Mouse (Mus musculus): ENCODE data around the gene Rbpms2. TPM values are rescaled to one million over a fixed set of nuclear protein-coding genes. Genes with fewer than 3 reads are reported as not detected.
"Not testable (repeated sequence)": the region's sequence is repeated elsewhere in the genome, so short reads cannot be mapped to it uniquely, and the experiment has no call there.

Gene Rbpms2
- total and polyA plus RNA-seq, 2 experiments from 2014 or later, result 3.1 to 3.4 TPM

DNA sequence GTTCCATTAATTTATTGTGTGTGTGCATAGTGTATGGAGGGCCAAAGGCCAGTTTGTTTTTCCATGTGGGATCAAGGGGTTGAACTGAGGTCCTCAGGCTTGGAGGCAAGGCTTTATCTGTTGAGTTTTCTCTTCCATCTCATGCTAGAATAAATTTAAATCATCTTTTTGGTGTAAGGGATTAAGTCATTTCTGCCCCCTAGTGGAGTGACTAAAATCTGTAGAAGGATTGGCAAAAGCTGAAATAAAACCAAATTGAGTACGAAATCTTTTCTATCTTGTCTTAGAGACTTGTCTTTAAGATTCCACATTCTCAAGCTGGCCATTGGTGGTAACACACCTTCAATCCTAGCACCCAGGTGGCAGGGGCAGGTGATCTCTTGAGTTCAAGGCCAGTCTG is 53.5 kb downstream of the Rbpms2 start:
- Histone ChIP-seq H3K27ac (ENCODE audit: low read depth, low read length) (no peak overlapping the region), H3K9ac (replicated peaks; ENCODE audit: low read length, poor library complexity, severe bottlenecking) (no peak overlapping the region), H3K4me1 (ENCODE audit: insufficient read depth, low read length) (peaks cover 23% of the 10 kb centered on the region), H3K4me3 (ENCODE audit: low read depth, low read length) (no peak overlapping the region), H3K36me3 (ENCODE audit: insufficient read depth, low read length) (peaks cover 9% of the 10 kb centered on the region; the same call in 1 of the 2 replicates), H3K27me3 (ENCODE audit: insufficient read depth, low read length) (no peaks in the 10 kb centered on the region), H3K9me3 (ENCODE audit: low read length) (no peaks in the 10 kb centered on the region), H3K4me2 (ENCODE audit: low read depth, low read length, poor library complexity, severe bottlenecking) (no peak overlapping the region)
- ATAC-seq (ENCODE audit: low FRiP score), result no peak
- 74% methylated on average over 1 of the region's 1 CpGs for WGBS
- DNase-seq (ENCODE audit: low spot score), result peak; percentile 53
- TF ChIP-seq CTCF (IDR thresholded peaks at IDR 0.05), result peak; percentile 72

DNA sequence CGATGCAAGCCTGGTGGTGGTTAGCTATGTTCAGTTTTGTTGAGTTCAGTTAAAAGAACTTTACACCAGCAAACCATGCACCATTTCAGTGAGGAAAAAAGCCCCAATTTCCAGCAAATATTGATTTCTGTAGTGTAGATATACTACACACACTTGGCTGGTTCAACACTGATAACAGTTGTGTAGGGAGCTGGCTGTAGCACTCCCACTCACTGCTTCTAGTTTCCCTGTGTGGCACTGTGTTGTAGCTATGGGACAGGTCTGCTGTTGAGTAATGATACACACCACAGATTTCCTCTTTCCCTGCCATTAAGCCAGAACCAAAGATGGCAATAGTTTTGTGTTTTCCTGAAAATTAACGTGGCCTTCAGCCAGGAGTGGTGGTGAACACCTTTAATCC is 55.3 kb downstream of the Rbpms2 start:
- TF ChIP-seq CTCF (IDR thresholded peaks at IDR 0.05), result no peak
- ATAC-seq (ENCODE audit: low FRiP score) (no peak), DNase-seq (ENCODE audit: low spot score) (no peak)
- 86% methylated on average over 2 of the region's 2 CpGs for WGBS
- Histone ChIP-seq H3K4me2 (ENCODE audit: low read depth, low read length, poor library complexity, severe bottlenecking) (no peak overlapping the region), H3K9ac (replicated peaks; ENCODE audit: low read length, poor library complexity, severe bottlenecking) (no peak overlapping the region), H3K27me3 (ENCODE audit: insufficient read depth, low read length) (no peaks in the 10 kb centered on the region), H3K4me1 (ENCODE audit: insufficient read depth, low read length) (peaks cover 8% of the 10 kb centered on the region; the same call in 1 of the 2 replicates), H3K27ac (ENCODE audit: low read depth, low read length) (no peak overlapping the region), H3K4me3 (ENCODE audit: low read depth, low read length) (no peak overlapping the region), H3K9me3 (ENCODE audit: low read length) (no peaks in the 10 kb centered on the region), H3K36me3 (ENCODE audit: insufficient read depth, low read length) (peaks cover 16% of the 10 kb centered on the region; the same call in 1 of the 2 replicates)

DNA sequence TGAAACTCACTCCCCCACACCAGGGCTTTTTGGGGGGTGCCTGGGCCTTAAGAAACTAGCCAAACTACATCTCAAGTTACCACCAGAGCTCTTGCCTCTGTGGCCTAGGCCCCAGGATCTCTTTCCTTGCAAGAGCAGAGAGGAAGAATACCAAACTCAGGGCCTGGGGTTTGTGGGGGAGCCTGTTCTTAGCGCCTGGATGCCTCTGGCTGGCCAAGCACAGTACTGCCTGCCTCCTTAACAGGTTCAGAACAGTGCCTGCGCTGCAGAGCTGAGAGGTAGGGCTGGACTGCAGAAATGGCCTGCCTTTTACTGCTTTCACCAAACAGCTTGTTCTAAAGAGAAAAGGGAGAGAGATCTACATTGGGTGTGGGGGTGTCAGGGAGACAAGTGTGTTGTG is 60.4 kb downstream of the Rbpms2 start:
- H3K27me3 ChIP-seq (ENCODE audit: insufficient read depth, low read length); DNase-seq (ENCODE audit: low spot score); H3K4me1 ChIP-seq (ENCODE audit: insufficient read depth, low read length); H3K9ac ChIP-seq (replicated peaks; ENCODE audit: low read length, poor library complexity, severe bottlenecking); H3K27ac ChIP-seq (ENCODE audit: low read depth, low read length); H3K4me3 ChIP-seq (ENCODE audit: low read depth, low read length); H3K9me3 ChIP-seq (ENCODE audit: low read length); H3K4me2 ChIP-seq (ENCODE audit: low read depth, low read length, poor library complexity, severe bottlenecking); ATAC-seq (ENCODE audit: low FRiP score): not testable (repeated sequence)
- peaks cover 39% of the 10 kb centered on the region for H3K36me3 ChIP-seq (ENCODE audit: insufficient read depth, low read length)
- 37% methylated on average over 2 of the region's 2 CpGs for WGBS

DNA sequence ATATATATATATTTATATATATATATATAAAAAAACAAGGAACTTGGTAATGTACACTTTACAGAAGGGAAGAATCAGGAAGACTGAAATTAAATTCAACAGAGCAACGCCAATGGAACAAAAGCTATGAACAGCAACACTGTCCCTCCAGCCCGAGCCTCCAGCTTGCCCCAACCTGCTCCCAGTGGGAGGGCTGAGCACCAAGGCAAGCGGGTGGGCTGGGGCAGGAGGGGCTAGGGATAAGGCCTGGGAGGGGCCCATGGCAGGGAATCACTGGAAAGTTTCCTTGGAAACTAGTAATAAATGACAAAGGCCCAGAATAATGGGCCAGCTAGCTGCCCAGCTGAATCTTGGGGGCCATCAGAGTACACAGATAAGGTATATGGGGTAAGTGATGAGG is 63.0 kb downstream of the Rbpms2 start:
- no peak overlapping the region for H3K4me2 ChIP-seq (ENCODE audit: low read depth, low read length, poor library complexity, severe bottlenecking)
- peaks cover 49% of the 10 kb centered on the region for H3K36me3 ChIP-seq (ENCODE audit: insufficient read depth, low read length)
- 5% methylated on average over 3 of the region's 3 CpGs for WGBS
- no peaks in the 10 kb centered on the region for H3K4me1 ChIP-seq (ENCODE audit: insufficient read depth, low read length)
- H3K9me3 ChIP-seq (ENCODE audit: low read length), result no peaks in the 10 kb centered on the region
- DNase-seq (ENCODE audit: low spot score) (no peak), ATAC-seq (ENCODE audit: low FRiP score) (no peak)
- H3K9ac ChIP-seq (replicated peaks; ENCODE audit: low read length, poor library complexity, severe bottlenecking), result no peak overlapping the region
- no peak overlapping the region for H3K4me3 ChIP-seq (ENCODE audit: low read depth, low read length)
- H3K27me3 ChIP-seq (ENCODE audit: insufficient read depth, low read length), result no peaks in the 10 kb centered on the region
- TF ChIP-seq CTCF (IDR thresholded peaks at IDR 0.05), result no peak
- H3K27ac ChIP-seq (ENCODE audit: low read depth, low read length), result no peak overlapping the region

- 35% methylated on average over 5 of the region's 5 CpGs for WGBS
Measured at GRCm38 (mm10) chr9:65692959-65693603, 63.6 kb downstream of the Rbpms2 start.

GRCm38 (mm10) chr9:65695646-65696045 is 66.2 kb downstream of the Rbpms2 start:
- H3K4me3 ChIP-seq (ENCODE audit: low read depth, low read length), result no peak overlapping the region

More at GRCm38 (mm10) chr9:65692959-65693603, 63.6 kb downstream of the Rbpms2 start:
- no peak overlapping the region for H3K4me3 ChIP-seq (ENCODE audit: low read depth, low read length)
- H3K36me3 ChIP-seq (ENCODE audit: insufficient read depth, low read length), result peaks cover 43% of the 10 kb centered on the region
- no peak overlapping the region for H3K9ac ChIP-seq (replicated peaks; ENCODE audit: low read length, poor library complexity, severe bottlenecking)
- no peak overlapping the region for H3K4me2 ChIP-seq (ENCODE audit: low read depth, low read length, poor library complexity, severe bottlenecking)
- no peaks in the 10 kb centered on the region for H3K4me1 ChIP-seq (ENCODE audit: insufficient read depth, low read length)
- TF ChIP-seq CTCF (IDR thresholded peaks at IDR 0.05), result no peak
- no peaks in the 10 kb centered on the region for H3K27me3 ChIP-seq (ENCODE audit: insufficient read depth, low read length)
- no peaks in the 10 kb centered on the region for H3K9me3 ChIP-seq (ENCODE audit: low read length)
- DNase-seq (ENCODE audit: low spot score), result no peak
- ATAC-seq (ENCODE audit: low FRiP score), result no peak
- peak overlapping the region; percentile 2; the same call in 1 of the 2 replicates for H3K27ac ChIP-seq (ENCODE audit: low read depth, low read length)

More at GRCm38 (mm10) chr9:65695646-65696045, 66.2 kb downstream of the Rbpms2 start:
- H3K9me3 ChIP-seq (ENCODE audit: low read length), result no peaks in the 10 kb centered on the region
- DNase-seq (ENCODE audit: low spot score), result peak; percentile 82
- no peak for ATAC-seq (ENCODE audit: low FRiP score)
- H3K4me1 ChIP-seq (ENCODE audit: insufficient read depth, low read length), result no peaks in the 10 kb centered on the region
- peak; percentile 87 for TF ChIP-seq CTCF (IDR thresholded peaks at IDR 0.05)
- no peak overlapping the region for H3K27ac ChIP-seq (ENCODE audit: low read depth, low read length)
- no peak overlapping the region for H3K9ac ChIP-seq (replicated peaks; ENCODE audit: low read length, poor library complexity, severe bottlenecking)
- H3K4me2 ChIP-seq (ENCODE audit: low read depth, low read length, poor library complexity, severe bottlenecking), result no peak overlapping the region
- no peaks in the 10 kb centered on the region for H3K27me3 ChIP-seq (ENCODE audit: insufficient read depth, low read length)
- WGBS, result 57% methylated on average over 3 of the region's 3 CpGs
- peaks cover 36% of the 10 kb centered on the region for H3K36me3 ChIP-seq (ENCODE audit: insufficient read depth, low read length)

Data from midbrain, postnatal 0 days (tissue).